Mouse (Mus musculus): ENCODE data around the gene Apoc4.
A peak's percentile ranks its signal among the peaks of the same experiment; 100 is the strongest.

DNA sequence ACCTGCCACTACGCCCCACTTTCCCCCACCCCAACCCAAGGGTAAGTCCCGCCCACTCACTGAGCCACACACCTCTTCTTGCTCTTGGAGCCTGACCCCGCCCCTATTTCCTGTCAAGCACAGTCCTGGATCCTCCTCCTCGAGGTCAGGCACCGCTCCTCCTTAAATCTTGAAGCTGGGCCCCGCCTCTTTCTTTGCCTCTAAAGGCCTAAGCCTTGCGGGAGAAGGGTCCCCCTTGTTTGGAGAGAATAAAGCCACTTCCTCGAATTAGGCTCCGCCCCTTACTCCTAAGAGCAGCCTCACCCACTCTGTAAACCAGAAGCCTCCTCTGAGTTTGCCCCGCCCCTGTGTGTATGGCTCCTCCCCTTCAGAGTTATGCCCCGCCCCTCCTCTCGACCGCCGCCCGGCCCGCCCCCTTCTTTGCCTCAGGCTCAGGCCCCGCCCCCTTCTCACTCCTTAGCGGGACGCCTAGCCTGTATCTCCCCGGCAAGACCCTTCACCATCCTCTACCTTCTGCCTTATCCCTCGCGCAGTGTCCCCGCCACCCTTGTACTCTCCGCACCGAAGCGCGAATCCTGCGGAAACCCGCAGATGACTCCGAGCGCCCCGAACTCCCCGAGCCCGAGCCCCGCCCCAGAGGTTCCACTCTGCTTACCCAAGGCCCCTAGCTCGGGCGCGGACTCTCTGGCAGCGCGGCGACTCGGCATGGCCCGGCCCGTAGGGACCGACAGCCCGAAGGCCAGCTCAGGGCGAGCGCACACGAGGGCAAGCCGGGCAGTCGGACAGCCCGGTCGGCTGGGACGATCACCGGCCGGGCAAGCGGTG lies 52.5 kb downstream of the Apoc4 start:
- TF ChIP-seq POLR2A (IDR thresholded peaks at IDR 0.05; ENCODE audit: borderline replicate concordance, control insufficient read depth, low read depth, low read length), result 0 out of 2 replicates have a peak, but pooled peaks have one; percentile 29
- no peak for TF ChIP-seq CTCF (IDR thresholded peaks at IDR 0.05; ENCODE audit: control insufficient read depth, insufficient read depth, low read length)

Data from bone marrow, adult 2 months (tissue).